Mouse (Mus musculus) activated CD4-positive, CD25-positive, alpha-beta regulatory T cell, adult 4 months (primary cell): ENCODE data around the gene Gtpbp8. TPM values are rescaled to one million over a fixed set of nuclear protein-coding genes. Genes with fewer than 3 reads are reported as not detected.

Source experiments
- ATAC-seq: one replicate; pipeline ENCODE4 v1.8.0; 2017
- polyA plus RNA-seq, 2 experiments: library from polyadenylated mRNA; unstranded; fragments of 100-300 nt; shearing (Covaris generic); gene quantifications; one replicate each; pipeline ENCODE4 v1.2.1; 2017

The Gtpbp8 gene
- polyA plus RNA-seq, 2 experiments from 2014 or later, result 34.5 to 43.4 TPM

DNA sequence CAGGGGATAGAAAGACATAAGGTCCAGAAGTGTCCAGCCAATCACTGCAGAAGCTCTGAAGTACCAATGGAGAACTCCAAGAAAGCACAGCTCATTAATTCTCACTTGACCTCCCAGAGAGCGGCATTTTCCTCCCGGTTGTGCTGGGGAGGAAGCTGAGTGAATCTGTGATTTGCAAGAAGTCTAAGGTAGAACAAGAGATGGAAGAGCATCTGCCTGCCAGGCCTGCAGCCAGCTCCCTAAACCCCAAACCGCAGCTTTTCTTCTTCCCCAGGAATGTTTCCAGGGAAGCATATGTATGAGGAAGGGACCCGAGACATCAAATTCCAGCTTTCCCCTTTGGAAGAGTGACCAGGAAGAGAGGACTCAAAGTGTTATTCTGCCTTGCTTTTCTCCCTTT is 57.7 kb downstream of the Gtpbp8 start:
- ATAC-seq, result no peak

DNA sequence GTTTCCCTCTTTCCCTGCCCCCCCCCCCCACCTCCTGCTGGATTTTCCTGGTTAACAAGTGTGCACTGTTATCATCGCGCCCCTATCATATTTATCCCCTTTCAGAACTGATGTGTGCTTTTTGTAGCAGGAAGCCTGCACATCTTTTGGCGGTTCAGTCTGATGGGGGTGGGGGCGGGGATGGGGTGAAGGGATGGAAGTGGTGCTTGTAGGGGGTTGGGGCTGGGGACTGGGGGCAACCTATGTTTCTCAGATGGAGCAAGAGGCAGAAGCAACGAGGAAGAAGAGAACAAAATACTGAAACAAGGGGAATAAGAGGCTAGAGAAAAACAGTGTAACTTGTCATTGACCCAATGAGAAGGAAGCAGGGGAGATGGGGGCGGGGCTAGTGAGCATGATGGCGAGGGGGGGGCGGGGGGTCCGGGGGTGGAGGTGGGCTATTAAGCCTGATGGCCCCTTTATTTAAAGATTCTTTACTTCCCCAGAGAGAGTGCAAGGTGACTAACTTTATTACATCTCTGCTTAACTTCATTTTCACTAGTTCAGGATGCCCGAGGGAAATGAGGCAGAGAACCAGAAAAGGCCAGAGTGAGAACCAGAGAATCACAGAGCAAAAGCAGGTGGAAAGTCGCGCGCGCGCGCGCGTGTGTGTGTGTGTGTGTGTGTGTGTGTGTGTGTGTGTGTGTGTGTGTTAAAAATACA is 58.3 kb downstream of the Gtpbp8 start:
- ATAC-seq, result no peak

DNA sequence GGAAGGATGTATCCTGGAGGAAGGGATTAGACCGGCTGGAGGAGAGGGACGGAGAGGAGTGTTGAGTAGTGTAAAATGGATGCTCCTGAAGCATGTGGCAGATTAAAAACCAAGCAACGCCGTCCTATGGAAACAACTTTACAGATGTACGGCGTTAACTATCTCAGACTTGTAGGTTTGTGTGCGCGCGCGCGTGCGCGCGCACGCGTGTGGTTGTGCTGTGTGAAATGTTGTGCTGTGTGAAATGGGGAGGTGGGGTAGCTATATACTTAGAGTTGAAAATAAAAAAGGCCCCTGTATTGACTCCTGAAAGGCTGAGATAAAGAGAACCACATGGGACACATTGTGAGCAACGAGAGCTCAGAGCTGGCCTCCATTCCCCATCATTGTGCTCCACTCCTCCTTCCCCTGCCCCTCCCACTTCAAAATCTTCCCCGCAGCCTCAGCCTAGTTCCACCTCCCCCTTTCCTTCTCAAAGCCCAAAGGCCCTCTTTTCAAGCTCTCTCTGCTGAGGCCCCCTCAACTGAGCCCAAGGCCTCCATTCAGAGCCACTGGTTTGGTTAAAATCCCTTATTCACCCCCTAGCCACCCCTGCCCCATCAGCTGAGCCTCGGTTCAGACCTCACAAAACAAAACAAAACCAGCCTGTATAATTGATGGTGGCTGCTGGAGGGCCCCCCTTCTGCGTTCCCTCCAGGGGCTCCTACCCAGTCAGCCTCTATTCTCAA is 59.0 kb downstream of the Gtpbp8 start:
- no peak for ATAC-seq

Other genes starting within 250 kb of the Gtpbp8 start
- under 1 TPM; 0.09 to 0.10 TPM for gene Boc, start 187.5 kb downstream of the Gtpbp8 start, polyA plus RNA-seq
- 1 to 10 TPM; 5.7 to 5.8 TPM for gene Nepro, start 22.1 kb downstream of the Gtpbp8 start, polyA plus RNA-seq
- gene Cd200r1, start 19.4 kb upstream of the Gtpbp8 start, polyA plus RNA-seq, result 10 to 100 TPM; 39.1 to 40.4 TPM
- 1 to 10 TPM; 4.5 to 5.4 TPM for gene Cd200r4, start 65.4 kb upstream of the Gtpbp8 start, polyA plus RNA-seq
- not detected for gene Cd200r2, start 120.7 kb upstream of the Gtpbp8 start, polyA plus RNA-seq
- 1 to 10 TPM in 1 of 2 experiments, under 1 TPM in 1; 0.57 to 1.1 TPM for gene Cd200r3, start 197.3 kb upstream of the Gtpbp8 start, polyA plus RNA-seq